Mouse (Mus musculus) CD4-positive, CD25-positive, alpha-beta regulatory T cell, adult 2 months (primary cell): Measurements from ENCODE around the gene Il16.
A peak's percentile ranks its signal among the peaks of the same experiment; 100 is the strongest.

ENCODE experiments used
- DNase-seq: peaks from one replicate; pipeline ENCODE4 v3.0.0-alpha.2; 2012; ENCODE audit warnings: low read depth, low spot score

The Il16 gene

DNA sequence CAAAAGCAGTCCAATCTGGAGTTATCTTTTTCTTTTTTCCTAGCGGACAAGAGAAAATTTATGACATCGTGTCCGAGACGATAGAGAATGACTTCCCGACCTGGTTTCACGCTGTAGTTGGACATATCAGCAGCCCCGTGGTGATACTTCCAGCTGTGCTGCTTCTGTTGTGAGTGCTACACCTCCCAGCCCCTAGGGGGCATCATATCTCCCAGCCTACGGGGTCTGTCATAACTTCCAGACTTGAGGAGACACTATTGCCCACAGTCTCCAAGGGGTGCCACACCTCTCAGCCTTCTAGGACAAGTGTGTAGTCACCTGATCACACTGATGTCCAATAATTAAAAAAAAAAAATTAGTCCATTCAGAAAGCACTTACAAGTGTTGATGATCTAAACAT lies 129.7 kb downstream of the Il16 start:
- peak; percentile 40 for DNase-seq

DNA sequence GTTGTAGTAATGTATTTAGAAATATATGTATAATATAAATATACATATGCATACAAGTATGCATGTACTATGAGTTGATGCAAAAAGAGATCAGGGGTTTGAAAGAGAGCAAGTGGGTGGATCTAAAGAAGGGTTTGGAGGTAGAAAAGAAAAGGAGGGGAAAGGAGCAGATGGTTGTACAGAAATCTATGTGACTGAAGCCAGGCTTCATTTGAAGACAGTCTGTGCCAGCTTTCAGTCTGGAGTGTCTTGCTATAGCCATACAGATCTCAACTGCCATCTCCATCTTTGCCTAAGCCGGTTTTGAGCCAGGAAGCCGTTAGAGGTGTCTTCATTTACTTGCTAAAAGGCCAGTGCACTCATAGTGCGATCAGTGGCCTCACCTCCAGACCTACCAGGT lies 130.3 kb downstream of the Il16 start:
- no peak for DNase-seq

DNA sequence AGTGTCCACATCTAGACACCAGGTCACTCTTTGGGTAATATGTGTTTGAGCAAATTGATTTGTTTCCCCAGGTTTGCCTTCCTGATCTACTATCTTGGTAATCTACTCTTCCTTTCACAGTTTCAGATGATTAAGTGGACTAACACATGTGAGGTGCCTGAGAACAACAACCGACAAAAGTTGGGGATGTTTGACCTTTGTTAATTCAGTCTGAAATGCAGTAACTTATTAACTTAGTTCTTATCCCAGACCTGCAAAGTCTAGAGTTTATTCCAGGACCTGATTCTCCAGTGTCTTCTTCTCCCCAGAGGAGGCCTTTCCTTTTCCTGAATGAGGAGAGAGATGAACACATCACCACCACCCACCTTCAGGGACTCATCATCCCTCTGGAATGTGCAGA lies 133.6 kb downstream of the Il16 start:
- no peak for DNase-seq

DNA sequence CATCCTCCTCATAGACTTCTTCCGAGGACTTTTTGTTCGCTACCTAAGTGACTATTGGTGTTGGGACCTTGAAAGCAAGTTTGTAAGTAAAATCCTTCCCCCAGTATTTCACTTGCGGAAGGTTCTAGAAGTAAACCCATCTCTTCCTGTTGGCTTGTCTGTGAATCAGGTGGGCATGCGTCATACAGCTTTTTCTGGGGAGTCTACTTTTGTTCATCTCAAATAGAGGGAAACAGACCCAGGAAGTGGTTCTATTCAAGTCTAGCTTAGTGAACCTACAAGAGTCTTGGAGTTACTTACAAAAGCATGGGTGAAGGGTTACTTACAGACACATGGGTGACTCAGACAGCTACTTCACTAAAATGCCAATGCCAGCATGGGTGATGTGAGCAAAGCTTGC lies 135.6 kb downstream of the Il16 start:
- DNase-seq, result peak; percentile 76

DNA sequence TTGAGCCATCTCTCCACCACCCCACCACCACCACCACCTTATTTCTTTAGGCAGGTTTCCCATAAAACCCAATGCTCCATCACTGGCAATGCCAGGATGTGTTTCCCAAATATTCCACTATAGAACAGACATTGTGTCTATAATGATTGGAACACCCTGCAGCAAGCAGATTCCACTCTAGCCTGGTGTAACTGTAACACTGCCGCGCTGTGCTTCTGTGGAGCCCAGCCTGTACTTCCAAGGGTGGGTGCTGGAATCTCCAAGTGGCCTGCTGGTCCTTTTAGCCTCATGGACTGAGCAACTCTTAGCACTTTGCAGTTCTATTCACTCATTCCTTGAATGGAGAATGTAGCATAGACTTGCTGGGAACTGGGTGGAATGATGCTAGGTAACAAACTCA lies 138.7 kb downstream of the Il16 start:
- DNase-seq, result no peak

DNA sequence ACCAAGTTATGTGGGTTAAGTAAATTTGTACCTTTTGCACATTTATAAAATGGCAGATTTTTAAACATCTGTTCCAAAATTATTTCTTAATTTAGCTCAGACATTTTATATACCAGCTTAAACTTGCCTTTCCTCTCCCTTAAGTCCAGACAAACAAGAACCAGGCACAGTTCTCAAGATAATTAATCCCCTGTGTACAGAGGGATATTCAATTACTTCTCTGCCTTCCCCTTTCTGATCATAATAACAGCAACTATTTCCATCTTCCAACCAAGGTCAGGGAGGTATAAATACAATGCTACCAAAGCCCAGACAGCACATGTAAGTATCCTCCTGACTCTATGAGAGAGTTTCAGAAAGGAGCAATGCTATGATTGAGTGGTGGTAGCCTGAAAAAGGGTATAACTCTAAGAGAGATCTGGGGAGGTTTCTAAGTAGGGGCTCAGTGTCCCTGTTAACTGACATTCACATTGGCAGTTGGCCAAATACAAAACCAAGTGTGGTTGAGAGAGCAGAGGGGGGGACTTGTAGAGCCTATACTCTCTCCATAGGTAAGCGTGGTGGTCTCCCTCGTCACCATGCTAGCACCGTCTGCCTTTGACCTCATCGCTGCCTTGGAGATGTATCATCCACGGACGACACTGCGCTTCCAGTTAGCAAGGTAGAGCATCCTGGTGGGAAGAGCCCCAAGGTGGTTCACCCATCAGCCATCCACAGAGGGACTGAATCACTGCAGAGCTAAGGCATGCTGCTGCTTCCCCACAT lies 141.2 kb downstream of the Il16 start:
- DNase-seq, result no peak

DNA sequence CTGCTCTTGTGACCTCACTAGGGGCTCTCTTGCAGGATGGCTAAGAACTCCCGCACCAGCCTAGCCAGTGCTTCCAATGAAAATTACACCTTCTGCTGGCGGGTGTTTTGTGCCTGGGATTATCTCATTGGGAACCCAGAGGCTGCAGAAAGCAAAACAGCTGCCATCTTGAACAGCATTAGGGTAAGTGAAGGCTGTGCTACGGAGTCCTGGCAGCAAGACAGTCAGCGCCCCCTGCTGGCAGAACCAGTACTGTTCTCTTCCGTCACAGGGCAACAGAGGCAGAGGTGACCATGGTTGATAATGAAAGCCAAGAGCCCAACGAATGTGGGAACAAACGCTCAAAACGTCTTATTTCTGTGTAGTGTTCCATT lies 145.6 kb downstream of the Il16 start:
- peak; percentile 88 for DNase-seq

DNA sequence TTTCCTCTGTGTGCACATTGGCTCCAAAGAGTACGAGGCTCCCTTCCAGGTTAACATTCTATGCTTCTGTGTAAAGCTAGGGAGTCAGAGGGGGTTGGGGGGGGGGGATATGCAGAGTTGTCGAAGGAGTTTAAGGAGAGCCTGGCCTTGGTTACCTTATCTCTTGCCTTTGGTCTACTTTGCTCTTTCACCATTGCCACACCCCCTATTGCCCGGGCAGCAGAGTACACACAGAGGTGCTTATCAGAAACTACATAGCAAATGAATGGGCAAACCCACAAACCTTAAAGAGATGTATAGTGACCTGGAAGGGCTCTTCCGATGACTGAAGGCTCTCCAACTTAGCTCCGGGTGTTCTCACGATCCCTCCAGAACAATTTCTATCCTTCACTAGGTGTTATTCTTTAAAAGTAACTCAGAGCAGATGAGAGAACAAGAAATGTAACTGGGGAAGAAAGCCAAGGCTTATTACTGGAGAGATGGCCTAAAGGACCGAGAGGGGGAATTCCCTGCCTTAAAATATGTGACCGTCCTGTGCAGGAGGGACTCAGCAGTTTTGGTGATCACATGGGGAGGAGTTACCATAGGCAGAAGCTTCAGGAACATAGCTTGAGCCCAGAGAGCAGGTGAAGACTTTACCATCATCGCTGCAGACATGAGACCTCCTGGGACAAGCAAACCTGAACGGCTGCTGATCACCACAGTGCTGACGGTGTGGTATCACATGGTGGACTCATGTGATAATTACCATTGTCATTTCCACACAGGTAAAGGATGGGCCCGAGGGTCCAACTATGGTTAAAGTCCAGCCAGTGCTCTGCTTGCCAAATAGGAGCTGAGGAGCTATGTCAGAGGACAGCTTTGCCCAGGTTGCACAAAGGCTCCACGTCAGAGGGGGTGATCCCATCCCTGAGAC lies 146.3 kb downstream of the Il16 start:
- no peak for DNase-seq

DNA sequence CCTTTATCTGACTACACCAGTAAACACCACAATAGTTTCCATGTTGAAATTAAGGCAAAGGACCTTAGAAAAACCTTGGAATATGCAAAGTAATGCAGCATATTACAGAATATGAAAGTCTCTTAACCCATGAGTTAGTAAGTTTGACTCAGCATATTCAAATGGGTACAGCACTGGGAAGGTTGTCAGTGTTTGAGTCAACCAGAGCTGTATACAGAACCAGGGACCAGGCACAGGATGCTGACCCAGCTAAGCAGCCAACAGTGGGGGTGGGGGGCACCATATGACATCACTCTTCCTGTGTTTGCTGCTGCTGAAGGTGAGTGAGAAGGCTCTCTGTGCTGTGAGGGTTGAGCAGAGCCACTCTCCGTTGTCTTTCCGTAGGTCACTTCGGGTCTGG lies 148.5 kb downstream of the Il16 start:
- peak; percentile 68 for DNase-seq

DNA sequence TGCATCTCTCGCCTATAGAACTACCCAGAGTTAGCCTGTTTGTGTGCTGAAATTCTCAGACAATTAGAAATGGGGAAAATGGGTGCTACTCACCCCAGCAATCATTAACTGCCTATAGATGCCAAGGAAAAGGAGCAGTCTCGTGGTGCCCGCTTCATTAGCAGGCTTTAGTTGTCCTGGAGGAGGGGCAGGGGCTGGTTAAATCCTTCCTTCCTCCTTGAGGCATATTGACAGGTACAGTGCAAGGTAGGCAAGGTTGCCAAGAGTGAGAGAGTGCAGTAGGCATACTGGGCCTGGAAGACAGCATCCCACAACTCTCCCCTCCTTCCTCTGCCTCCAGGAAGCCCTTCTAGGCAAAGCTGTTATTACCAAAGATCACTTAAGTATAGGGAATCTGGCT lies 151.5 kb downstream of the Il16 start:
- no peak for DNase-seq
